Mouse (Mus musculus): ENCODE data around the gene Snx9.

GRCm38 (mm10) chr17:5914217-5914616 is 73.1 kb downstream of the Snx9 start:
- TF ChIP-seq CTCF (IDR thresholded peaks at IDR 0.05; ENCODE audit: borderline replicate concordance, extremely low read depth, insufficient read depth, insufficient read length) (no peak), POLR2A (IDR thresholded peaks at IDR 0.05; ENCODE audit: borderline replicate concordance, extremely low read depth, insufficient read depth, insufficient read length, poor library complexity, severe bottlenecking) (no peak)

Measured in brain, embryonic 14.5 days (tissue).